Mouse (Mus musculus) heart, postnatal 10 days (tissue): ENCODE measurements at regions not wholly inside any gene's neighbourhood (a gene's known extent, or its start where the extent isn't known, plus 50 kb on each side); places are given as distances from the start of the nearest gene placed in this dataset.
A peak's percentile ranks its signal among the peaks of the same experiment; 100 is the strongest.

Experiments
- DNase-seq, 2 experiments: peaks; one replicate each; pipeline ENCODE4 v3.0.0; 2021
- intact Hi-C: fragments of 180-260 bp; cut with DNase I; formaldehyde crosslinking; loops from one replicate; pipeline ENCODE4 v1.15.1; 2025

DNA sequence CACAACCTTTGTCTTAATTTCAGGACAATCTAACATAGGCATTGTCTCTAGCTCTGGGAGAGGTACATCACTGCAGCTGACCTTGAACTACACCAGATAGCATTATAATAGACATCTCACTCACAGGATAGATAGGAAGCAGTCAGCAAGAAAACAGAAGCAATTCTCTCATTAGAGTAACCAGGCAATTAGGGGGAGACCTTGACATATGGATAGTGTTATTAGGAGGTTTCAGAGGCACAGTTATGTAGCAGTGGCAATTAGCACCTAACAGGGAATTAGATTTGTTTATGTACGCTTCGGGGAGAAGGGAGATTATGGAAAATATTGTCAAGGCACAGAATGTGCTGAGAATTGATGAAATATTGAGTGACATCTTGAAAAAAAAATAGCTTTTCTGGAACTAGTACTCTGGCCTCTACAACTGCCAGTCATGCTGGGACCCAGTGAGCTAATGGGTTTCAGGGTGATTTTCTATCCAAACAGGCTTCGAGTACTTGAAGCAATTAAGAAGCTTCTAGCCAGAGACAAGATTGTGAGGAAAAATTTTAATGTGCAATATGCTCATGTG, 216.8 kb upstream of the Aco1 start:
- intact Hi-C loops: no loop called here
- DNase-seq: no peak

DNA sequence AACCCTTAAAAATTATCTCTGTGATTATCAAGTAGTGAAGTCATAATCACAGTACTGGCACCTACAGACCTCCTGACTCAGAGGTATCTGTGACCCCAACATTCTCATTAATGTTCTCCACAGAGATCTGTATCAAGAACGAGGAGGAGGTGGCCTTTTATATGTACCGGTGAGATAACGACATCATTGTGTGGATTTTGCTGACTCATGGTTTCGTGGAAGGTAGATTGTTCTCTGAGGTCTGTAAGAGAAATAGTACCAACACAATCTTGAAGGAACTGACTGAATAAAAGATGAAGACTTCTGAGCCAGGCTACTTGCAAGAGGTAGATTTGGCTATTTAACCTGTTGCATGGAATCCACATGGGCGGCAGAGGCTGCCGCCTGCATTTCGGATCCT, 216.3 kb upstream of the Aco1 start:
- DNase-seq: no peak
- intact Hi-C loops: no loop called here

DNA sequence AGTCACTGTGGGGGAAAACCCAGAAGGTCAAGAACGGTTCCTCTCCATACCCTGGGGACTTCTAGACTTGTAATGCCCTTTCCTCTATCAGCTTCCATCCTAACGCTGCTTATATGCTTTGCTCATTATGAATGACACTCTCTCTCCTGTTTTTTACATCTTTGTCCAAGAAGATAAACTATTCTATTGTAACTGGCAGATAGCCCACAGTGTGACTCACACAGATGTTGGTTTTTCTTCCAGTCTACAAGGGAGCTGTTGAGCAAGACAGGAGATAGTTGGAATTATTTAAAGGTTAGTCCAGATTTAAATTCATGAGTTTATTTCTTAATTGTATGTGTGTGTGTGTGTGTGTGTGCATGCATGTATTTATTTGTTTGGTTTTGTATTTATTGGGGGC, 214.4 kb upstream of the Aco1 start:
- DNase-seq: no peak
- intact Hi-C loops: no loop called here

DNA sequence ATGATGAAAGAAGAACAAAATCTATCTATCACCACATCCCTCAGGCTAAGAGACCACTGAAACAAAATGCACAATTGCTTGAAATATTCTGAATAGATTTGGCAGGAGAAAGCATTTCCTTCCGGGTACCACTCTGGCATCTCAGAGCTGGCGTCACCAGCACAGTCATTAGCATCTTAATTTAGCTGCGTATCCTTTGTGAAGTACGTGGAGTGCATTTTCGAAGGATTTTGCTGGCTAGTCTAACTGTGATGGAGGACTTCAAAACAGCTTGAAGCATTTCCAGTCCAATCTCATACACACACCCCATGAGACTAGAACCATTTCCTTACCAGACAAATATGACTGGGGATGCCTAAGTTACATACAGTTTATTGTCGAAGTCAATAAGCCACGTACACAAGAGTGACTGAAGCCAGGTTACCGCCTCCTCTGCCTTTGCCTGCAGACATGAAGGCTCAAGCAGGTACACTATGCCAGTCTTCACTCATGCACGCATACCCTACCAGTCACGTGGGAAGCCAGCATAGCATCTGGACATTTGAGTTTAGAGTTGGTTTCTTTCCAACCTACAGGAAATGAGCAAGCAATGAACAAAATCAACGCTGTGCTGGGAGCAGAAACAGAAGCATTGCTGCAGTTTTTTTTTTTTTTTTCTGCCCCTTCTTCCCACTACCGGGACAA, 208.7 kb upstream of the Aco1 start:
- intact Hi-C loops: no loop called here
- DNase-seq: no peak

DNA sequence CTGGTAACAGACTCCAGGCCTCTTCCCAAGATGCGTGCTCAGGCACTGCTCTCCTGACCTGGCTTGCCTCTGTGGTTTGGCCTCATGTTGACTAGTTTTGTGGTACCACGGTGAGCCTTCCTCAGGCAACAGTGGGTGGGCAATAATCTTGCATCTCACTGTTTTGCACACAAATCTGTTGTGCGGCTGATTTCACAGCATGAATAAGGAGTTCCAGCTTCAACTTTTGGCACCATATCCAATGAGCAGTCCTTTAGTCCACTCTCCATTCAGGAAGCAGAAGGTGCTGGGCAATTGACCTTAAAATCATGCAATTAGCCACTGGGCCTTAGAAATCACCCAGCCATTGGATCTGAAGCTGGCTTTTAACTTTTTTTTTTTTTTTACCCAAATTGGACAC, 184.2 kb upstream of the Aco1 start:
- intact Hi-C loops: no loop called here
- no peak for DNase-seq

DNA sequence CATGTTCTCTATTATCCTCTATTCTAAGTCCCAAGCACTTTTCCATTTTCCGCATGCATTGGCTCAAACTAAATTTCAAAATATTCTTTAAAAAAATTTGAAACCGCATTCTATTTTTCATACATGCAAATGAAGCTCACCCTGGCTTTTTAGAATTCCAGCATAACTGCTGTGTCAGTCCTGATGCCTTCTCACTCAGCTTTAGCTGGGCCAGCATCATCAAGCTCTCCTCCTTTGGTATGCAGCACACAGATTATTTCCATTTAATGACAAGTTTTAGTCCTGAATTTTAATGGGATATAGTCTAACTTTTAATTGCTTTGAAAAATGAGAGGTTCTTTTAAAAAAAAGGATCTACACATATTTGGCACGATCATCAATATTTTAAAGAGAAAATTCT, 174.9 kb upstream of the Aco1 start:
- no peak for DNase-seq
- intact Hi-C loops: no loop called here

DNA sequence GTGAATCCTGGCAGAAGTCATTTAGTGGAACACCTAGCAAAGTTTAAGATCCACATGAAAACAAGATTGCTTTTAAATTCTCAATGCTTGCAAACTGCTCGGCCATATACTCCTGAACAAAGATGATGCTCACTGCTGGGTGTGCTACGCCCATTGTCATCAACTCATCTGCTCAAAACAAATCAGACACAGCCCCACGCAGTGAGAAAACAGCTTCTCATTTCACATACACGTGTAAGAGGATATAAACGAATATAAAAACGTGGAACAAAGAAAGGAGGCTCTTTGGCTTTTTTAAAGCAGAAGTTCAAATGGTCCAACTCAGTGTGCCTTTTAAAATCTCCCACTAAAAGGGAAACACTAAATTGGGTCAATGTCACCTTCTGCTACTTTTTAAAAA, 151.5 kb upstream of the Aco1 start:
- DNase-seq: no peak
- intact Hi-C loops: no loop called here

DNA sequence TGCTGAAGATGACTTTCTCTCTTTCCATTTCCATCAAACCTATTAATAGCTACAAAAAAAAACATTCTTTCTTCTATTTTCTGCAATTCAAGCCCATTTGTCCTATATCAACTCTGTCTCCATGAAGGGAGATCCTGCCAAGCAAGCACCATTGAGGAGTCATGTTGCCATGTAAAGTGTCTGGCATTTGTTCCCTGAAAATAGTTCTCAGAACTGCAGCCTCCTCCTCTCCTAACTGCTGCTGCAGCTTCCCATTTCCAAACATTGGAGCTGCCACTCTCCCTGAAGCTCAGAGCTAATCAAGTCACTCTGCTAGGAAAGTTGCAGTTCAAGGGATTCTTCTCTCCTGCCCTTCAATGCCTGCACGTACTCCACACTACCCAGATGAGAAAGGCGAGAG, 151.0 kb upstream of the Aco1 start:
- intact Hi-C loops: no loop called here
- no peak for DNase-seq

DNA sequence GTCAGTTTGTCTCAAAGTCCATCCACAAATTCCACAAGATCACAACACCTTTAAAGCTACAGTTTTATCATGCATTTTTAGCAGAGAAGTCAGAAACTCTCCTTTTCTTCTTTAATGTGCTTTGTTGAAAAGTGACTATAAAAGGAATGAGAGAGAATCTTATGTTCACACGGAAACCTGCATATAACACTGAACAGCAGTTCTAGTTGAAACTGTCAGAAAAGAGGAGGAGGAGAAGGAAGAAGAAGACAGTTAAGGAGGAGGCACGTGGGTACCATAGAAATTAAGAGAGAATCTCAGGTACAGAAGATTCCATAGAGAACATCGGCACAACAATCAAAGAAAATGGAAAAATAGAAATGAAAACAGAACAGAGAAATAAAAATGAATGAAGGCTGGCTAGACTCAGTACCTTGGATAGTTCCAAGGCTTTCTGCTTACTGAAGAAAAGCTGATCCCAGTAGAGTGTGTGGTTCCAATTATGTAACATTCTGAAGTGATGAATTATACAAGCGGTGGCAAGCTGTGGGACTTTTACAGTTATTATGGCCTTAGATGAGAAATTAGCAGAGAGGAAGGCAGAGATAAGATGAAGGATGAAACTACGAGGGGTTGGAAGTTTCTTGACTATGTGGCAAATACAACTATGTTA, 144.0 kb upstream of the Aco1 start:
- intact Hi-C loops: no loop called here
- DNase-seq: no peak

DNA sequence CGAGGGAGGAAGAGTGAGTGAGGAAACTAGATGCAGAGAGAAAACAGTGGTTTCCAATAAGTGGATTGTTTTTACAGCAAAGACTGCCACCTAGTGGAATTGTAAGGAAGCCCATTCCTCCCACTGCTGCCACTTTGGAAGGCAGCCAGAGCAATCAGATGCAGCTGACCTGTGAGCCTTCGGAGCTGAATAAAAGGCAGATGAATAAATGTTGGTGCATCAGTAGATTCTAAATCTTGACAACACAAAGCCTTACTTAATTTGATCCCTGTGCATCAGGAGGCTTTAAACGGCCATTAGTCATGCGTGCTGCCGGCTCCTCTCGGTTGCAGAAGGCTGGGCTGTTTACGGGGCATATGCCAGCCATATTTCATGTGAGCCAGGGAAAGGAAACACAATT, 128.2 kb upstream of the Aco1 start:
- intact Hi-C loops: no loop called here
- peak; percentile 63 to 80 for DNase-seq

DNA sequence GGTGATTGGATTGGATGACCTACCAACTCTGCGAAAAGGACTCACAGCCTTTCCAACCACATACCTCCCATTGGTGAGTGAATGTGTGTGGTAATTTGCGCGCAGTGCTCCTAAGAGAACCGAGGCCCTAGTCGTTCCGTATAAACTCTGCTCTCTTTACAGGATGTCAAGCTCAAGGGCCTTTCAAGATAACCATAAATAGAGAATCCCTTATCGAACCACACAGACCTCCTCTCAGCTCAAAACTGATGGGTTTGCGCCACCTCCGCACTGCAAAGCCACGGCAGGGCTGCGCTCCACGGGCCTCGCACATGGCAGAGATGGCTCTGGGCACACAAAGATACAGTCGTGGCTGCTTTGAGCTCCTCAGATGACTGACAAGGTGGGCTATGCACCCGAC, 126.0 kb upstream of the Aco1 start:
- intact Hi-C loops: no loop called here
- DNase-seq: no peak

DNA sequence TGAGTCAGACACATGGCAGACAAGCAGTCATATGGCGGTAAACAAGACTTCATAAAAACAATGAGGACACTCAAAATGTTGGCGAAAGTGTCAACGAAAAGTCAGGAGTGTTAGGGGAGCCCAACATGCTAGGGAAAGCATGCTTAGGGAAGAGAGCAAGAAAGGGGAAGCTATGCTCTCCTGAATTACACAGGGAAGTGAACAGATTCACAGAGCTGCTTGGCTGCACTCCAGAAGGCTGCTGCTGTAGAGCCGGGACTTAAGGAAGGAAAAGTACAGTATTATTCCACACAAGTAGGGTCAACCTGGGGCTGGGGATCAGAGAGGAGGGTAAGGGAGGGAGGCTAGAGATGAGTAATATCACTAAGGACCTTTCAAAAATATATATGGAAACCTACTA, 124.7 kb upstream of the Aco1 start:
- intact Hi-C loops: no loop called here
- no peak for DNase-seq

DNA sequence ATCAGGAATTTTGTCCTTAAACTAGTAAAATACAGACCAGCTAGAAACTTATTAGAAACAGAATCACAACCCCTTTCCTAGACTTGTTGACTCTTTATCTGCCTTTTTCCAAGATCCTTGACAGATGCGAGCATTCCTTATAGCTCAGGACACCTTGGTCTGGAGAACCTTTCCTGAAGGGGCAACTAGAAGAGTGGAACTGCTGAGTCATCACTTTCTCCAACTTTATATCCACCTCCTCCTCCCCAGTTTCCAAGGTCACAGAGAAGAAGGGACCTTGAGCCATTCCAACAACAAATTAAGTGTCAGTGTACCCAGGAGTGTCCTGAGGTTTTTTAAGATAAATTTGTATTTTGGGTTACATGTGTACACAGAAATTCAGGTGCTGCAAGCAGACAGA, 111.5 kb upstream of the Aco1 start:
- no peak for DNase-seq
- intact Hi-C loops: no loop called here

DNA sequence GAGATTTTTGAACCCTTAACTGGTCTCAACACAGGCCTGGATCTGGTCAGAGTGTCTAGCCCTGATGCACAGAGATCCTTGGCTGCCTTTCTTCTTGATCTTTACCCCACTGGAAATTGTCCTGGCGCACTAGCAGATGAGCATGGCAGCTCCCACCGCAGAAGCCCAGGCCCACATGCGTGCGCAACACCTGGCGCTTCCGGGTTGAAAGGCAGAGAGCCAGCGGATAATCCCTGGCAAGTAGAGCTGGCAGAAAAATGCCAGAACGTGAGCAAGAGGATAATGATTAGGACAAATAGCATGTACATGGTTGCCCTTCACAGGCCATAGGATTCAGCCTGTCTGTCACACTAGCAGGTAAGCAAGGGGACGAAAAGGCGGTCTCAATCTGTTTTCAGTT, 95.0 kb upstream of the Aco1 start:
- intact Hi-C loops: no loop called here
- no peak for DNase-seq

DNA sequence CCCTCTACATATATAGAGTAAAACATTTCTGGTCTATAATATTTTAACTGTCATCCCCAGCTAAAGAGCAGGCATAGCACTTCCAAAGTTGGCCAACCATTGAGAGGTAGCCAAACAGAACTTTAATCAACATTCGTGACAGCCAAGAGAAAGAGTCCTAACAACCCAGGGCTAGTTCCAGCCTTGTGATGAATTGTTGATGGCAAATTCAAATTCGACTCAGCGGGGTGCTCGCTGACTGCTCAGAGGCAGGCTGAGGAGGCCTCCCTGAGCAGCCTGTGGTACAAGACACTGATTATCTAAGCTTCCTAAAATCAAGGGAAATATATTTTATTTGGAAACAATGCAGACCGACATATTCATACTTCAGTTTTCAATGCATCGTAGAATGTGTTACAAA, 93.8 kb upstream of the Aco1 start:
- intact Hi-C loops: no loop called here
- DNase-seq: no peak

DNA sequence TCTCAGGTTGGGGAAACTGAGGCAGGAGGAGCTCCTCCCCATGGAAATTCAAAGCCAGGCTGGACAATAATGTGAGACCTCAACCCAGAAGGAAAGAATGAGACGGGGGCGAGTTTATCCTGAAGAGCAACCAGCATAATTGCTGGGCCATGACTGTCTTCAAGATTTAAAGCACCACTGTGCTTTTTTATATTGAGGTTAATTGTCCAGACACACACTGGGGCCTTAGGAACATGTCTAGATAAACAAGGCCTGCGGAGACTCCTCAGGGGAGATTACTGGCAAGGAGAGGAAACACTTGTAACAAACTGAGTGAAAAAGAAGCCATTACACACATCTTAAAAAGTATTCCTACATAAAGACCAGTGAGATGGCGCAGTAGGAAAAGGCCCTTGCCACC, 91.0 kb upstream of the Aco1 start:
- intact Hi-C loops: no loop called here
- no peak for DNase-seq

DNA sequence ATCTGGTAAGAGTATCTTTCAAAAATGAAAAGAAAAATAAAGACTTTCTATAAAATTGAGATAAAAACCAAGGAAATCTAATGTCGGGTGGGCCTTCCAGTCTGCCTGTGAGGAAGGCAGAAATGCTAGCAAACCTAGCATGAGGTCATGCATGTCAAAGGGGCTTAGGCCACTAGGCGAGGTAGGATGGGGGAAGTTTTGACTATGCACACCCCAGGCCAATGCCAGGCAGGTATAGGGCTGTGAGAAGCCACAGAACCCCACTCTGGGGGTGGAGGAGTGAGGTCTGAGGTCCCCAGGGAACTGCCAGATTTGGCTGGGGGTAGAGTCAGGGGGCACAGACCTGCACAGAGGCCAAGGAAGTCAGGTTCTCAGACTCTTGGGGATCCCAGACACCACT, 89.5 kb upstream of the Aco1 start:
- no peak for DNase-seq
- intact Hi-C loops: no loop called here

DNA sequence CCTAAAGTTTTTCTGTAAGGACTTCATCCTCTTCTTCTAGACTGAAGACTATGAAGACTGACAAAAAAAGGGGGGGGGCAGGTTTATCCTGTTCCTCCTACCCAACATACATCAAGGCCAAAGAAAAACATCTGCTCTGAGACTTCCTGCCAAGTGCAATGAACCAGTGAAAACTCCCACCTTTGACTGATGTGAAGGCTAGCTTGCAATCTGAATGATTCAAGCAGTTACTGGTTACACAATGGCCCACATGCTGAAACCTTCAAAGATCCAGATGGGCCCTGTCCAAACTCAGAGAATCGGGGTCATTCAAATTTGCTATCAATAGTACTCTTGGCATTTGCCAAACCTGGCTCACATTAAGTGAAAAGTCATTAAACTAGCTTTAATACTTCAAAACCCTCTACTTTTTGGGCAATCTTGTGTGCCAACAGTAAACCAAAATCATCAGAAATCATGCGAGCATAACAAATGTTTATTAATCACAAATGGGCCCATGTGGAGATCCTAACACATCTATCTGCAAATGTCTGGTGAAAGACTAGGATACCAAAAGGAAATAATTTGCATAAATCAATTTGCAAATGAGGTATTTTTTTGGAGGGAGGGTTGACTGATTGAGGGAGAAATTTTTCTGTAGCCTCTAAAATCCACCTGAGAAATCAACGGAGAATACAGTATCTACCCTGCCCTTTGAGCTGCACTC, 79.0 kb upstream of the Aco1 start:
- intact Hi-C loops: no loop called here
- peak; percentile 9 to 16 for DNase-seq

DNA sequence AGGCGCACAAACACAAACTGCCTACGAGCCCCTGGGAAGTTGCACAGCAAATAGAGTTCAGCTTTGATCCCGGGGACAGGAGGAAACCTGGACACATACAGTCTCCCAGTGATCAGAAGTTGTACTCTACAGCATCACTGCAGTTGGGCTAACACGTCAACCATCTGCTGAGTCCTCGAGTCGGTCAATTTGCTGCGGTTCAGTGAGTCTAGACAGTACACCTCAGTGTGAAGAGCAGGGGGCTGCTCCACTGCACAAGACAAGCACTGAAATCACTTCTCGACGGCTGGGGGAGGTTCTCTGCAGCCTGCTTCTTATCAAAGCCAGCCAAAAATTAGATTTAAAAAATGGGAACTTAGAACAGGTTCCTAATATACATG, 78.4 kb upstream of the Aco1 start:
- intact Hi-C loops: no loop called here
- DNase-seq: no peak

DNA sequence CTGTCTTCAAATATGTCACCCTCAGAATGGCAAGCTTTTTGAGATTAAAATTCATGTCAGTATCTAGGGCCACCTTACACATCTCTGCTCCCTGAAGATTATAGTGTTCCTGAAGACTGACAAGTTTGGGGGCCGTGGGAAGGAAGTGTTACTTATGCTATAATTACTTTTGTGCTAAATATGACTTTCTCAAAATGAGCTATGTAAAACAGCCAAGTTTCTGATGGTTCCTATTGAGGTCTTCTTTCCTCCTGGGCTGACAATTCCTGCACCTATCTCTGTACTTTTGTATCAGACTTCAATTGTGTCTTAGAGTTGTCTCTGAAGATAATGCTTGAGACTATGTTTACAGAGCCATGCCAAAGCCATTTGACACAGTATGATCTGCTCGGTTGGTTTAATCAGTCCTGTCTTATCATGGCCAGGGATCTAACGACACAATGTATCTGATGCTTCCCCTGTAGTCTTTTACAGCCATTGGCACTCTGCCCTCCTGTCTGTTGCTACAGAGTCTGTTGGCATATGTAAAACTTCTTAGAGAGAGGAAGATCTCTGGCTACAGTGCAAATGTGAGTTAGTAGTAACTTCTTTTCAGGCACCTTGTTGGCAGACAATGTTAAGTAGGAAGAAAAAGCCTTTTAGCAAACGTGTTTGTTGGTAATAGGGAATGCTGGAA, 71.8 kb upstream of the Aco1 start:
- intact Hi-C loops: no loop called here
- DNase-seq: no peak

DNA sequence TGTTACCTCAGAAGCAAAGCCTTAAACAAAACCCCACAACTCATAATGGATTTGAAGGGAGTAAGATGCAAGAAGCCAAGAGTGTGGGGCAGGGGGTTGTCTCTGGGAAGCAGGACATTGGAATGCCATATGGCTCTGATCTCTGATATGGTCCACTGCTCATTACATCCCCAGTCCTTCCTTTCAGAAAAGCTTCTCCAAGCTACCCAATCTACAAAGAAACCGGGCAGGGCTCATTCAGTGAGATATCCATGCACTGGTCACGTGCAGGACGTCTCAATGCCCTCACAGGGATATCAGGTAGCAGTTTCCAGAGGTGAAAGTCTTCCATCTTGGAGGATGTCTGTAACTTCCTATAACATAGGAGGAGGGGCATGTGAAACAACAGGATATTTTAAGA, 61.8 kb upstream of the Aco1 start:
- DNase-seq: no peak
- intact Hi-C loops: no loop called here

DNA sequence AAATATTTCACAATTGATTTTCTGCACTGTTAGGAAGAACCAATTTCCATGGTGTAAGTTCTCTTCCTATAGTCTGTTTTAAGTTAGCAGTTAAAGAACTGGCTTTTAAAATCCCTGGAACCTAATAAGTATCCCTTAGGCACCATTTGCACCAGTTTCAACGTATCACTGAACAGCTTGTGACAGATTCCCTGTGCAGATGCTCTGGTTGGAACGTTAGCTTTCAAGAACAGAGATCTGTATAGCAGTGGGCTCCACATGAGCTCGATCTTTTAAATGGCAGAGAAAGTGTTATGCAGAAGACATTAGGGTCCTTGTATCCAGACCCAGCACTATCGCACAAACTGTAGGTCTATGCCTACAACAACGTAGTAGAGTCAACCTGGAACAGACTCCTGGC, 52.6 kb upstream of the Aco1 start:
- intact Hi-C loops: no loop called here
- DNase-seq: no peak
